Mouse (Mus musculus): Measurements from ENCODE around the gene Tigit. TPM values are rescaled to one million over a fixed set of nuclear protein-coding genes. Genes with fewer than 3 reads are reported as not detected.

Gene Tigit
- total RNA-seq, 1 experiment: 0.40 TPM

GRCm38 (mm10) chr16:43687968-43688367, 24.0 kb upstream of the Tigit start:
- H3K9me3 ChIP-seq (ENCODE audit: control insufficient read depth, insufficient read depth, low read depth, low read length): no peaks in the 10 kb centered on the region
- no peaks in the 10 kb centered on the region for H3K36me3 ChIP-seq (ENCODE audit: control insufficient read depth, insufficient read depth, low read length, poor library complexity, severe bottlenecking)
- no peak for TF ChIP-seq ZNF384 (IDR thresholded peaks at IDR 0.05; ENCODE audit: low read depth, low read length)
- TF ChIP-seq MAFK (IDR thresholded peaks at IDR 0.05; ENCODE audit: insufficient read depth, low read depth, low read length): peak; percentile 87
- H3K4me1 ChIP-seq (ENCODE audit: control insufficient read depth in 2 of 2, insufficient read depth in 2 of 2, low read length in 2 of 2, poor library complexity in 1 of 2): no peaks in the 10 kb centered on the region
- DNase-seq (ENCODE audit: low read depth, low spot score): no peak
- in situ Hi-C loops (cut with MboI; ENCODE audit: low sequenced_read_pairs in 2 of 2, unreplicated experiment in 2 of 2): no loop called here
- H3K27ac ChIP-seq (ENCODE audit: insufficient read depth, low read depth, low read length, poor library complexity, severe bottlenecking): no peak overlapping the region
- no peak overlapping the region for H3K4me3 ChIP-seq (ENCODE audit: insufficient read depth in 1 of 2, low read depth in 1 of 2, low read length in 2 of 2, poor library complexity in 1 of 2, severe bottlenecking in 1 of 2)
- H3K9ac ChIP-seq (ENCODE audit: insufficient read depth, low read depth, low read length, poor library complexity, severe bottlenecking): no peak overlapping the region

DNA sequence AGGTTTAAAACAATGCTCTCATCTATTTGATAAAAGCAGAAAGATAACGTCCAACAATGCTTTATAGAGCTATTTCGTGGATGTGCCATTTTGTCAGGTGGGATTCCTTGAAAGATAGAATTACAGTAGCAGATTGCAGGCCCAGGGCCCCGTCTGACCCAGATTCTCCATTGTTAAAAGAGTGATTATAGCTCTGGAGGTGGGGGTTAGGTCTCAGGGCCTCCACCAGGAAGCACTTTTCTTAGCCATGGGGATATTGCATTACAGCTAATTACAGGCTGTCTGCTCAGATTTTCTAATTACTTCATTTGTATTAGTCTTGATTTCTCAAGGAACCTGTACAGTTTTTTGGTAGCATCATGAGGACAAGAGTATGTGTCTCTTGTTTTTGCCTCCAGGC, 10.5 kb upstream of the Tigit start:
- no peaks in the 10 kb centered on the region for H3K4me1 ChIP-seq (ENCODE audit: control insufficient read depth in 2 of 2, insufficient read depth in 2 of 2, low read length in 2 of 2, poor library complexity in 1 of 2)
- in situ Hi-C loops (cut with MboI; ENCODE audit: low sequenced_read_pairs in 2 of 2, unreplicated experiment in 2 of 2): no loop called here
- no peaks in the 10 kb centered on the region for H3K9me3 ChIP-seq (ENCODE audit: control insufficient read depth, insufficient read depth, low read depth, low read length)
- H3K4me3 ChIP-seq (ENCODE audit: insufficient read depth in 1 of 2, low read depth in 1 of 2, low read length in 2 of 2, poor library complexity in 1 of 2, severe bottlenecking in 1 of 2): no peak overlapping the region
- no peak for DNase-seq (ENCODE audit: low read depth, low spot score)
- H3K27ac ChIP-seq (ENCODE audit: insufficient read depth, low read depth, low read length, poor library complexity, severe bottlenecking): no peak overlapping the region
- H3K9ac ChIP-seq (ENCODE audit: insufficient read depth, low read depth, low read length, poor library complexity, severe bottlenecking): no peak overlapping the region
- TF ChIP-seq ZC3H11A (IDR thresholded peaks at IDR 0.05; ENCODE audit: borderline replicate concordance, low read depth, low read length) (no peak), HCFC1 (IDR thresholded peaks at IDR 0.05; ENCODE audit: borderline replicate concordance, insufficient read depth, low read length) (no peak), ZNF384 (IDR thresholded peaks at IDR 0.05; ENCODE audit: low read depth, low read length) (no peak), CHD2 (IDR thresholded peaks at IDR 0.05; ENCODE audit: low read depth, low read length) (no peak), MAFK (IDR thresholded peaks at IDR 0.05; ENCODE audit: insufficient read depth, low read depth, low read length) (no peak)
- no peaks in the 10 kb centered on the region for H3K36me3 ChIP-seq (ENCODE audit: control insufficient read depth, insufficient read depth, low read length, poor library complexity, severe bottlenecking)

DNA sequence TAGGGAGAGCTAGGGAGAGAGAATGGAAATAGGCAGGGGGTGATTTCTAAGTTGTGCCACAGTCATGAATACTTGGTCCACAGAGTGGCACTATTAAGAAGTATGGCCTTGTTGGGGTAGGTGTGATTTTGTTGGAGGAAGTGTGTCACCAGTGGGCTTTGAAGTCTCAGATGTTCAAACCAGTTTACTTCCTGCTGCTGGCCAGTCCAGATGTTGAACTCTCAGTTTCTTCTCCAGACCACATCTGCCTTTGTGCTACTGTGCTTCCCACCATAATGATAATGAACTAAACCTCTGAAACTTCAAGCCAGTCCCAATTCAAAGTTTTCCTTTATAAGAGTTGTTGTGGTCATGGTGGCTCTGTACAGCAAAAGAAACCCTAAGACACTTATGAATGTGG, 8.8 kb upstream of the Tigit start:
- Histone ChIP-seq H3K9me3 (ENCODE audit: control insufficient read depth, insufficient read depth, low read depth, low read length) (no peaks in the 10 kb centered on the region), H3K4me1 (ENCODE audit: control insufficient read depth in 2 of 2, insufficient read depth in 2 of 2, low read length in 2 of 2, poor library complexity in 1 of 2) (no peaks in the 10 kb centered on the region), H3K9ac (ENCODE audit: insufficient read depth, low read depth, low read length, poor library complexity, severe bottlenecking) (no peak overlapping the region), H3K36me3 (ENCODE audit: control insufficient read depth, insufficient read depth, low read length, poor library complexity, severe bottlenecking) (no peaks in the 10 kb centered on the region), H3K27ac (ENCODE audit: insufficient read depth, low read depth, low read length, poor library complexity, severe bottlenecking) (no peak overlapping the region), H3K4me3 (ENCODE audit: insufficient read depth in 1 of 2, low read depth in 1 of 2, low read length in 2 of 2, poor library complexity in 1 of 2, severe bottlenecking in 1 of 2) (no peak overlapping the region)
- in situ Hi-C loops (cut with MboI; ENCODE audit: low sequenced_read_pairs in 2 of 2, unreplicated experiment in 2 of 2): no loop called here
- TF ChIP-seq MAFK (IDR thresholded peaks at IDR 0.05; ENCODE audit: insufficient read depth, low read depth, low read length) (no peak), HCFC1 (IDR thresholded peaks at IDR 0.05; ENCODE audit: borderline replicate concordance, insufficient read depth, low read length) (no peak), CHD2 (IDR thresholded peaks at IDR 0.05; ENCODE audit: low read depth, low read length) (no peak), ZNF384 (IDR thresholded peaks at IDR 0.05; ENCODE audit: low read depth, low read length) (no peak)
- no peak for DNase-seq (ENCODE audit: low read depth, low spot score)

- TF ChIP-seq CHD2 (IDR thresholded peaks at IDR 0.05; ENCODE audit: low read depth, low read length) (no peak), HCFC1 (IDR thresholded peaks at IDR 0.05; ENCODE audit: borderline replicate concordance, insufficient read depth, low read length) (no peak), ZC3H11A (IDR thresholded peaks at IDR 0.05; ENCODE audit: borderline replicate concordance, low read depth, low read length) (no peak), MAFK (IDR thresholded peaks at IDR 0.05; ENCODE audit: insufficient read depth, low read depth, low read length) (no peak)
- H3K9me3 ChIP-seq (ENCODE audit: control insufficient read depth, insufficient read depth, low read depth, low read length): no peaks in the 10 kb centered on the region
- no peaks in the 10 kb centered on the region for H3K4me1 ChIP-seq (ENCODE audit: control insufficient read depth in 2 of 2, insufficient read depth in 2 of 2, low read length in 2 of 2, poor library complexity in 1 of 2)
- H3K27ac ChIP-seq (ENCODE audit: insufficient read depth, low read depth, low read length, poor library complexity, severe bottlenecking): no peak overlapping the region
- H3K4me3 ChIP-seq (ENCODE audit: insufficient read depth in 1 of 2, low read depth in 1 of 2, low read length in 2 of 2, poor library complexity in 1 of 2, severe bottlenecking in 1 of 2): no peak overlapping the region
- DNase-seq (ENCODE audit: low read depth, low spot score): no peak
- no peak overlapping the region for H3K9ac ChIP-seq (ENCODE audit: insufficient read depth, low read depth, low read length, poor library complexity, severe bottlenecking)
- H3K36me3 ChIP-seq (ENCODE audit: control insufficient read depth, insufficient read depth, low read length, poor library complexity, severe bottlenecking): no peaks in the 10 kb centered on the region
- in situ Hi-C loops (cut with MboI; ENCODE audit: low sequenced_read_pairs in 2 of 2, unreplicated experiment in 2 of 2): no loop called here
These were observed 8.0 kb upstream of the Tigit start for GRCm38 (mm10) chr16:43671972-43672371.

DNA sequence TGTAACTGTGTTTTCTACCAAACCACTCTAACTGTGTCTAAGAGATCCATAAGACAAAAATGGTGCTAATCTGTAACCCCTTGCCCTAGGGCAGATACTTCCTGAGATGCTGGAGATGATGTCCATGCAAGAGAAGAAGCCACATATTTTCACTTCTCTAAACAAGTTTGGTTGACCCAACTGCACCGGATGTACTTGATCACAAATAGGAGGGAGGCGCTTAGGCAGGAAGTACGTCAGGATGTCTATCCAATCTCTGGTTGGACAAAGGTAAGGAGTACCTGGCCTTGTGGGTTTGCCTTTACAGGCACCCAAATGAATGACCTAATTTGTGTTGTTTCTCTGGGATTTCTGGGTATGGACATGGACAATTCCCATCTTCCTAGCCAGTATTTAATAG, 4.3 kb upstream of the Tigit start:
- peaks cover 0 to 2% of the 10 kb centered on the region in 2 experiments; a peak in 2 of 4 replicates for H3K4me1 ChIP-seq (ENCODE audit: control insufficient read depth in 2 of 2, insufficient read depth in 2 of 2, low read length in 2 of 2, poor library complexity in 1 of 2)
- H3K4me3 ChIP-seq (ENCODE audit: insufficient read depth in 1 of 2, low read depth in 1 of 2, low read length in 2 of 2, poor library complexity in 1 of 2, severe bottlenecking in 1 of 2): no peak overlapping the region
- no peak overlapping the region for H3K27ac ChIP-seq (ENCODE audit: insufficient read depth, low read depth, low read length, poor library complexity, severe bottlenecking)
- H3K9me3 ChIP-seq (ENCODE audit: control insufficient read depth, insufficient read depth, low read depth, low read length): no peaks in the 10 kb centered on the region
- TF ChIP-seq ZNF384 (IDR thresholded peaks at IDR 0.05; ENCODE audit: low read depth, low read length) (no peak), HCFC1 (IDR thresholded peaks at IDR 0.05; ENCODE audit: borderline replicate concordance, insufficient read depth, low read length) (no peak), ZC3H11A (IDR thresholded peaks at IDR 0.05; ENCODE audit: borderline replicate concordance, low read depth, low read length) (no peak), MAFK (IDR thresholded peaks at IDR 0.05; ENCODE audit: insufficient read depth, low read depth, low read length) (no peak), CHD2 (IDR thresholded peaks at IDR 0.05; ENCODE audit: low read depth, low read length) (no peak)
- in situ Hi-C loops (cut with MboI; ENCODE audit: low sequenced_read_pairs in 2 of 2, unreplicated experiment in 2 of 2): no loop called here
- no peak overlapping the region for H3K9ac ChIP-seq (ENCODE audit: insufficient read depth, low read depth, low read length, poor library complexity, severe bottlenecking)
- DNase-seq (ENCODE audit: low read depth, low spot score): no peak
- H3K36me3 ChIP-seq (ENCODE audit: control insufficient read depth, insufficient read depth, low read length, poor library complexity, severe bottlenecking): no peaks in the 10 kb centered on the region
